Comparison of ENCODE assay signal across 8 mouse cellular contexts in the genomic region with DNA sequence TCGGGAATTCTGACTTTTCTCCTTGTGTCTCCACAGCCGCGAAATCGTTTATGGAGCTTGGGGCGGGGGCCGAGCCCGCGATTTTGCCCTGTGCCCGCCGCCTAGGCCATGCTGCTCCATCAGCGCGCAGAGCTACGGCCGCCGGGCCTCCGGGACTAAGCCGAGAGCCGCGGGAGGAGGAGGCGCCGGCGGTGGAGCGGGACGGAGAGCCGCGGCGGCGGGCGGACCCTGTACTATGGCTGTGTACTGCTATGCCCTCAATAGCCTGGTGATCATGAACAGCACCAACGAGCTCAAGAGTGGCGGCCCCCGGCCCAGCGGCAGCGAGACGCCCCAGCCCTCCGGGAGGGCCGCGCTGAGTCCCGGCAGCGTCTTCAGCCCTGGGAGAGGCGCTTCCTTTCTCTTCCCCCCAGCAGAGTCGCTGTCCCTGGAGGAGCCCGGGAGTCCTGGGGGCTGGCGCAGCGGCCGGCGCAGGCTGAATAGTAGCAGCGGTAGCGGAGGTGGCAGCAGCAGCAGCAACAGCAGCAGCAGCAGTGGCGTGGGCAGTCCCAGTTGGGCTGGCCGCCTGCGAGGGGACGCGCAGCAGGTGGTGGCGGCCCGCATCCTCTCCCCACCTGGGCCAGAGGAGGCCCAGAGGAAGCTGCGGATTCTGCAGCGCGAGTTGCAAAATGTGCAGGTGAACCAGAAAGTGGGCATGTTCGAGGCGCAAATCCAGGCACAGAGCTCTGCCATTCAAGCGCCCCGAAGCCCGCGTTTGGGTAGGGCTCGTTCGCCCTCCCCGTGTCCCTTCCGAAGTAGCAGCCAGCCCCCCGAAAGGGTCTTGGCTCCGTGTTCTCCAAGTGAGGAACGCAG. TPM values are rescaled to one million over a fixed set of nuclear protein-coding genes. Genes with fewer than 3 reads are reported as not detected.
DNase-seq lines count a peak whose midpoint lies in the region; ATAC-seq and TF ChIP-seq lines count a peak whose summit lies in the region.

No protein-coding gene starts in this region.

- H3K4me2 ChIP-seq in forebrain, embryonic 16.5 days (ENCODE audit: low read length): peak overlapping the region; percentile 97
- peak overlapping the region; percentile 97 for H3K4me2 ChIP-seq in kidney, embryonic 15.5 days
- peak overlapping the region; percentile 83 for H3K4me2 ChIP-seq in liver, embryonic 13.5 days

- WGBS in lung, adult 2 months: 14% methylated on average over 71 of the region's 72 CpGs
- WGBS in forebrain, embryonic 16.5 days: 2% methylated on average over 71 of the region's 72 CpGs
- 3% methylated on average over 72 of the region's 72 CpGs for WGBS in kidney, embryonic 15.5 days
- WGBS in liver, embryonic 13.5 days (ENCODE audit: insufficient replicate concordance): 19% methylated on average over 72 of the region's 72 CpGs

- H3K4me1 ChIP-seq in lung, adult 2 months (ENCODE audit: control insufficient read depth, insufficient read depth, low read length): peaks cover 31% of the 10 kb centered on the region
- H3K4me1 ChIP-seq in forebrain, embryonic 16.5 days (replicated peaks; ENCODE audit: control insufficient read depth, insufficient read depth, low read length): peaks cover 30% of the 10 kb centered on the region
- H3K4me1 ChIP-seq in kidney, embryonic 15.5 days: peaks cover 75% of the 10 kb centered on the region
- H3K4me1 ChIP-seq in liver, embryonic 13.5 days (replicated peaks): peaks cover 78% of the 10 kb centered on the region

- no peak for TF ChIP-seq CTCF in lung, adult 2 months (IDR thresholded peaks at IDR 0.05; ENCODE audit: insufficient read depth, low read length)

- H3K27ac ChIP-seq in forebrain, embryonic 16.5 days (ENCODE audit: low read length): no peak overlapping the region
- H3K27ac ChIP-seq in kidney, embryonic 15.5 days: peak overlapping the region; percentile 91
- no peak overlapping the region for H3K27ac ChIP-seq in liver, embryonic 13.5 days

- no peak for TF ChIP-seq POLR2A in lung, adult 2 months (IDR thresholded peaks at IDR 0.05; ENCODE audit: borderline replicate concordance, extremely low read depth, low read depth, low read length)

- peaks cover 9% of the 10 kb centered on the region for H3K27me3 ChIP-seq in forebrain, embryonic 16.5 days (replicated peaks; ENCODE audit: control insufficient read depth, insufficient read depth, low read length)
- no peaks in the 10 kb centered on the region; the same call in 1 of the 2 replicates for H3K27me3 ChIP-seq in kidney, embryonic 15.5 days
- H3K27me3 ChIP-seq in liver, embryonic 13.5 days: peaks cover 58% of the 10 kb centered on the region

- H3K4me3 ChIP-seq in lung, adult 2 months (replicated peaks; ENCODE audit: extremely low read depth, low read depth, low read length): peak overlapping the region; percentile 99
- peak overlapping the region; percentile 64 for H3K4me3 ChIP-seq in forebrain, embryonic 16.5 days (replicated peaks; ENCODE audit: low read length)
- H3K4me3 ChIP-seq in kidney, embryonic 15.5 days (replicated peaks): peak overlapping the region; percentile 75
- peak overlapping the region; percentile 65 for H3K4me3 ChIP-seq in liver, embryonic 13.5 days (replicated peaks)

- H3K36me3 ChIP-seq in forebrain, embryonic 16.5 days (ENCODE audit: control insufficient read depth, insufficient read depth): no peaks in the 10 kb centered on the region
- peaks cover 19% of the 10 kb centered on the region for H3K36me3 ChIP-seq in kidney, embryonic 15.5 days
- H3K36me3 ChIP-seq in liver, embryonic 13.5 days: peaks cover 3% of the 10 kb centered on the region; the same call in 1 of the 2 replicates

- H3K9ac ChIP-seq in forebrain, embryonic 16.5 days (replicated peaks; ENCODE audit: low read depth, low read length): peak overlapping the region; percentile 70
- peak overlapping the region; percentile 85 for H3K9ac ChIP-seq in kidney, embryonic 15.5 days
- H3K9ac ChIP-seq in liver, embryonic 13.5 days: peak overlapping the region; percentile 71

- peak; percentile 63 for ATAC-seq in forebrain, embryonic 16.5 days
- ATAC-seq in kidney, embryonic 15.5 days (replicated peaks; ENCODE audit: low FRiP score): peak; percentile 49
- ATAC-seq in liver, embryonic 13.5 days (ENCODE audit: low read depth): no peak

- DNase-seq in lung, adult 2 months: peak; percentile 55
- DNase-seq in lung, adult 18-20 months: no peak
- peak; percentile 47 for DNase-seq in cerebellum, adult 11 months
- no peak for DNase-seq in liver, embryonic 13.5 days
- peak; percentile 69 for DNase-seq in retina, postnatal 1 day
- DNase-seq in urinary bladder, postnatal 36 days (ENCODE audit: low spot score in 2 of 2): no peak

- H3K9me3 ChIP-seq in forebrain, embryonic 16.5 days (ENCODE audit: control insufficient read depth, low read length): no peaks in the 10 kb centered on the region
- no peaks in the 10 kb centered on the region for H3K9me3 ChIP-seq in kidney, embryonic 15.5 days (replicated peaks)
- H3K9me3 ChIP-seq in liver, embryonic 13.5 days (replicated peaks): no peaks in the 10 kb centered on the region

RNA-seq across cellular contexts. Expression of a gene that starts 2.0 kb away (rescaled TPM):
- polyA plus RNA-seq in lung, adult 2 months (2012; rRNA removed): 51.3 and 55.6 TPM in 2 replicates
- polyA plus RNA-seq in forebrain, embryonic 16.5 days (2015; fragmentation: Nextera tagmentation; extraction: Ambion mirVana): 2.0 and 2.4 TPM in 2 replicates
- 8.8 and 9.4 TPM in 2 replicates for polyA plus RNA-seq in kidney, embryonic 15.5 days (2015; fragmentation: Nextera tagmentation; extraction: Ambion mirVana)
- polyA plus RNA-seq in liver, embryonic 13.5 days (2015; fragmentation: Nextera tagmentation; extraction: Ambion mirVana): 1.3 TPM in 2 replicates

Comparison
In these comparisons a context has a peak if more than half of its experiments do, and no peak if none do; other contexts are left out.
1. DNase-seq: peak in lung, adult 2 months (single experiment), cerebellum, adult 11 months (single experiment) and retina, postnatal 1 day (single experiment); none in lung, adult 18-20 months (0 of 2), liver, embryonic 13.5 days (single experiment) and urinary bladder, postnatal 36 days (0 of 2).
2. Peak in every context shown above with its lines, with median percentiles within 50 percentile points of each other: H3K4me3 ChIP-seq, H3K4me2 ChIP-seq and H3K9ac ChIP-seq.